Mouse (Mus musculus) midbrain, postnatal 0 days (tissue): ENCODE data around the gene Ms4a3. TPM values are rescaled to one million over a fixed set of nuclear protein-coding genes. Genes with fewer than 3 reads are reported as not detected.

Experiments used
- ATAC-seq: fragments of 200-750 bp; cut with Nextera tagmentation; 2 replicates; pipeline ENCODE4 v1.8.0; 2017; ENCODE audit warnings: moderate number of reproducible peaks, mild to moderate bottlenecking, moderate TSS enrichment, moderate library complexity; ENCODE audit not compliant: low FRiP score
- DNase-seq: peaks from one replicate; pipeline ENCODE4 v3.0.0-alpha.2; 2015; ENCODE audit warnings: low spot score
- H3K27ac ChIP-seq: fragments of 300-500 bp; sonication (generic); 2 replicates; pipeline ENCODE4 v1.5.1; 2014; ENCODE audit warnings: low read depth, mild to moderate bottlenecking, low read length, mixed read lengths
- H3K27me3 ChIP-seq: fragments of 300-500 bp; sonication (generic); 2 replicates; pipeline ENCODE4 v1.6.1; 2014; ENCODE audit warnings: low read length, control low read depth, mixed read lengths; ENCODE audit not compliant: insufficient read depth
- H3K36me3 ChIP-seq: fragments of 300-500 bp; sonication (generic); 2 replicates; pipeline ENCODE4 v1.6.1; 2014; ENCODE audit warnings: low read length, control low read depth, mixed read lengths; ENCODE audit not compliant: insufficient read depth
- H3K4me1 ChIP-seq: fragments of 300-500 bp; sonication (generic); 2 replicates; pipeline ENCODE4 v1.6.1; 2014; ENCODE audit warnings: mild to moderate bottlenecking, control low read depth, antibody characterized with exemption, low read length, mixed read lengths; ENCODE audit not compliant: insufficient read depth
- H3K4me2 ChIP-seq: fragments of 300-500 bp; sonication (generic); 2 replicates; pipeline ENCODE4 v1.6.1; 2014; ENCODE audit warnings: low read depth, mild to moderate bottlenecking, low read length, mixed read lengths; ENCODE audit not compliant: poor library complexity, severe bottlenecking
- H3K4me3 ChIP-seq: fragments of 300-500 bp; sonication (generic); 2 replicates; pipeline ENCODE4 v1.5.1; 2014; ENCODE audit warnings: low read depth, mild to moderate bottlenecking, low read length, moderate library complexity
- H3K9ac ChIP-seq: fragments of 300-500 bp; sonication (generic); replicated peaks from 2 replicates; pipeline ENCODE4 v1.6.1; 2014; ENCODE audit warnings: mild to moderate bottlenecking, low read length, moderate library complexity, mixed read lengths; ENCODE audit not compliant: poor library complexity, severe bottlenecking
- H3K9me3 ChIP-seq: fragments of 300-500 bp; sonication (generic); 2 replicates; pipeline ENCODE4 v1.6.1; 2016; ENCODE audit warnings: low read length, control low read depth
- CTCF ChIP-seq: IDR thresholded peaks from 2 replicates; pipeline ENCODE4 v1.5.1; 2016; ENCODE audit warnings: antibody characterized with exemption, mild to moderate bottlenecking
- WGBS: fragments of 180-500 bp; shearing (Covaris S2); extraction: QIAGEN DNeasy Blood & Tissue Kit; methylation state at CpG from one replicate; pipeline ENCODE4 v1.1.7; 2014; 5-methylcytosine and 5-hydroxymethylcytosine counted together
- polyA plus RNA-seq: library from polyadenylated mRNA; unstranded; fragments of >200 nt; fragmentation: Nextera tagmentation; extraction: Ambion mirVana; gene quantifications from 2 replicates; pipeline ENCODE4 v1.2.1, GENCODE M21; 2015
- total RNA-seq: library from RNA; depleted of rRNA; stranded (reverse); fragments of >200 nt; gene quantifications from 2 replicates; pipeline ENCODE4 v1.2.3, GENCODE M21; 2014

The Ms4a3 gene
- total and polyA plus RNA-seq, 2 experiments from 2014 or later, result not detected

- Histone ChIP-seq H3K4me1 (no peaks in the 10 kb centered on the region), H3K9ac (no peak overlapping the region), H3K9me3 (no peaks in the 10 kb centered on the region), H3K4me2 (no peak overlapping the region), H3K27me3 (no peaks in the 10 kb centered on the region), H3K27ac (no peak overlapping the region), H3K4me3 (no peak overlapping the region), H3K36me3 (no peaks in the 10 kb centered on the region)
- 82% methylated on average over 4 of the region's 4 CpGs for WGBS
- DNase-seq (no peak), ATAC-seq (no peak)
- no peak for TF ChIP-seq CTCF
These were observed 1.6 kb downstream of the Ms4a3 start for GRCm38 (mm10) chr19:11639038-11639437.

- H3K36me3 ChIP-seq, result no peaks in the 10 kb centered on the region
- no peak overlapping the region for H3K4me2 ChIP-seq
- no peaks in the 10 kb centered on the region for H3K9me3 ChIP-seq
- WGBS, result 84% methylated on average over 5 of the region's 5 CpGs
- TF ChIP-seq CTCF, result no peak
- no peak for DNase-seq
- ATAC-seq, result no peak
- H3K27me3 ChIP-seq, result no peaks in the 10 kb centered on the region
- no peak overlapping the region for H3K9ac ChIP-seq
- H3K27ac ChIP-seq, result no peak overlapping the region
- H3K4me1 ChIP-seq, result no peaks in the 10 kb centered on the region
- no peak overlapping the region for H3K4me3 ChIP-seq
These were observed 5.1 kb downstream of the Ms4a3 start for GRCm38 (mm10) chr19:11635572-11635971.

DNA sequence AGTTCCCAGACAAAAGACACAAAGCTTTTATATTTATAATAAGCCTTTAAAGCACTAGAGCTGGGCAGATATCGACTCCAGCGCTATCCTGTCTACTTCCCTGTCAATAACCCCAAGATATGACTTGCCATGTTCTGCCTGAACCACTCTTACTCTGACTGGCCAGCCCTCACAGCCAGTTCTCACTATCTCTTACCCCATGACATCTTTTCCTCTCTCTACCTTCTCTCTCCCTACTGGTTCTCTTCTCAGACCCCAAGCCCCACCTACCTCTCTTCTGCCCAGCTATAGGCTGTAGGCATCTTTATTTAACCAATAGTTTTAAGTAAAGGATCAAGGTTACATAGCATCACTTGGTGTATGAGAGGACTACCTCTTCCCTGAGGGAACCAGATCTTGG, 6.3 kb downstream of the Ms4a3 start:
- no peaks in the 10 kb centered on the region for H3K9me3 ChIP-seq
- DNase-seq (no peak), ATAC-seq (no peak)
- 53% methylated on average over 2 of the region's 2 CpGs for WGBS
- H3K27ac ChIP-seq, result no peak overlapping the region
- H3K4me1 ChIP-seq, result no peaks in the 10 kb centered on the region
- TF ChIP-seq CTCF, result no peak
- no peak overlapping the region for H3K9ac ChIP-seq
- no peaks in the 10 kb centered on the region for H3K36me3 ChIP-seq
- no peaks in the 10 kb centered on the region for H3K27me3 ChIP-seq
- H3K4me3 ChIP-seq, result no peak overlapping the region
- no peak overlapping the region for H3K4me2 ChIP-seq

DNA sequence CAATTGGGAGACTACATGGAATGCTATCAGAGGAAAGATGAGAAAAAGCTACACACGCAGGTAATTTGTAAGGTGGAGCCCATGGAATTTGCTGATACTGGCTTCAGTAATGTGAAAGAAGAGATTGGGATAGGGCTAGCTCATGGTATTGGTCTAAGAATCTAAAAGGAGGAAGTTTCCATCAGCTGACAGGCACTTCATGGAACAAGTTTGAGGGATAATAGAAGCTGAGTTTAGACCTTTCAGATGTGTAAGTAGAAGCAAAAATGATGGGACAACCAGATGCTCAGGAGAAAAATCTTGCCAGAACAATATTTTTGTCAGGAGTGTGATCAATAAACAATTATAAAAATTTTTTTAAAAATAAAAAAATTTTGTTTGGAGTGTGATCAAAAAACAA, 6.9 kb downstream of the Ms4a3 start:
- H3K9me3 ChIP-seq, result no peaks in the 10 kb centered on the region
- ATAC-seq, result no peak
- no peak overlapping the region for H3K4me2 ChIP-seq
- TF ChIP-seq CTCF, result no peak
- H3K4me1 ChIP-seq, result no peaks in the 10 kb centered on the region
- H3K27me3 ChIP-seq, result no peaks in the 10 kb centered on the region
- DNase-seq, result no peak
- no peak overlapping the region for H3K27ac ChIP-seq
- no peak overlapping the region for H3K9ac ChIP-seq
- no peak overlapping the region for H3K4me3 ChIP-seq
- 82% methylated on average over 1 of the region's 1 CpGs for WGBS
- H3K36me3 ChIP-seq, result no peaks in the 10 kb centered on the region

DNA sequence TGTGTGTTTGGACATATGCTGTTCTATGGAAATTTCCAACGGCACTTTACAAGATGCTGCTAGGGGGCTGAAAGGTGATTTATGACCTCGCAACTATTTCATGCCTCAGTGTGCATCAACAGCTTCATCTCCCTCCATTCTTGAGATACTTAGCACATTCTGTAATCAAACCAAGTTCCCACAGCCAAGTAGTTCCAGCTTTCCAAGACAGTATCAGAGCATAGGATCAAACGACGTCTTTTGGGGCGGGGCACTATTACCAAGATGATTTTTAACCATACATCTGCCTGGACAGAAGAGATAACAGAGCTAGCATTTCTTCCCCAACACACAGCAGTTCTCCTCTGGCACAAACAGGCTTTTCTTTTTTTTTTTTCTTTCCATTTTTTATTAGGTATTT, 15.4 kb downstream of the Ms4a3 start:
- H3K27ac ChIP-seq, result no peak overlapping the region
- H3K36me3 ChIP-seq, result no peaks in the 10 kb centered on the region
- 88% methylated on average over 5 of the region's 5 CpGs for WGBS
- no peaks in the 10 kb centered on the region for H3K9me3 ChIP-seq
- no peak overlapping the region for H3K9ac ChIP-seq
- H3K27me3 ChIP-seq, result no peaks in the 10 kb centered on the region
- no peak for ATAC-seq
- no peak overlapping the region for H3K4me2 ChIP-seq
- no peaks in the 10 kb centered on the region for H3K4me1 ChIP-seq
- TF ChIP-seq CTCF, result no peak
- H3K4me3 ChIP-seq, result no peak overlapping the region
- no peak for DNase-seq

DNA sequence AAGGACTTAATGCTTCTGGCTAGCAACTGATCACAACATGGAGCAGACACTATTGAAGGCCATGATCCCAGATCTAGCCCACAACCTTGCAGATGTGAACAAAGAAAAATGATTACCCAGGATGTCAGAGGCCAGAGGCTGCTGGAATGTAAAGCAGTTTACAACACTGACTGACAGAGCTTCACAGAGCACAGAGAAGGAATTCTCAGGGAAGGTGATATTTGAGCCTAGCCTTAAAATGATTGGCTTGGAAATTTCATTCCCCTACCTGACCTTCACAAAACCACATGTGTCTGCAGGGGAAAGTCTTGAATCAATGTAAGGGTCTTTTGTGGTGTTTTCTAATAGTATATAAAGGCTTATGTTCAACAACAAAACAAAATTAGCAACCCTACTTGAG, 15.9 kb downstream of the Ms4a3 start:
- Histone ChIP-seq H3K4me1 (no peaks in the 10 kb centered on the region), H3K36me3 (no peaks in the 10 kb centered on the region), H3K27ac (no peak overlapping the region), H3K4me3 (no peak overlapping the region), H3K27me3 (no peaks in the 10 kb centered on the region), H3K9ac (no peak overlapping the region), H3K4me2 (no peak overlapping the region), H3K9me3 (no peaks in the 10 kb centered on the region)
- TF ChIP-seq CTCF, result no peak
- no peak for ATAC-seq
- DNase-seq, result no peak

- Histone ChIP-seq H3K9ac (no peak within 1 kb of the TSS), H3K27me3 (no peaks in the 10 kb centered on the region), H3K4me2 (no peak within 1 kb of the TSS), H3K9me3 (no peaks in the 10 kb centered on the region), H3K36me3 (no peaks in the 10 kb centered on the region), H3K4me3 (no peak within 1 kb of the TSS), H3K27ac (no peak within 1 kb of the TSS), H3K4me1 (no peaks in the 10 kb centered on the region)
- no peak for TF ChIP-seq CTCF
- no peak for ATAC-seq
- 80% methylated on average over 2 of the region's 2 CpGs for WGBS
- no peak for DNase-seq
These were observed 17.1 kb downstream of the Ms4a3 start, which contains the start of gene Ms4a2 for GRCm38 (mm10) chr19:11623551-11623950. Gene Ms4a2, minus strand, starts transcription at chr19:11623719.
